Mouse (Mus musculus) limb, embryonic 14.5 days (tissue): Measurements from ENCODE around the gene Nxpe4. TPM values are rescaled to one million over a fixed set of nuclear protein-coding genes. Genes with fewer than 3 reads are reported as not detected.

ENCODE experiments used
- ATAC-seq: fragments of 200-750 bp; cut with Nextera tagmentation; 2 replicates; pipeline ENCODE4 v1.8.0; 2017; ENCODE audit warnings: low read depth, moderate number of reproducible peaks, moderate TSS enrichment; ENCODE audit not compliant: low FRiP score
- DNase-seq: peaks from one replicate; pipeline ENCODE4 v3.0.0-alpha.2; 2015; ENCODE audit warnings: low spot score
- H3K27ac ChIP-seq: fragments of 300-500 bp; sonication (generic); replicated peaks from 2 replicates; pipeline ENCODE4 v1.5.1; 2014; ENCODE audit warnings: low read depth, mild to moderate bottlenecking, low read length, moderate library complexity, mixed read lengths
- H3K27me3 ChIP-seq: fragments of 300-500 bp; sonication (generic); 2 replicates; pipeline ENCODE4 v1.6.1; 2014; ENCODE audit warnings: low read length, mixed read lengths; ENCODE audit not compliant: control insufficient read depth, insufficient read depth
- H3K36me3 ChIP-seq: fragments of 300-500 bp; sonication (generic); 2 replicates; pipeline ENCODE4 v1.6.1; 2014; ENCODE audit warnings: mild to moderate bottlenecking, low read length, moderate library complexity, mixed read lengths; ENCODE audit not compliant: control insufficient read depth, insufficient read depth
- H3K4me1 ChIP-seq: fragments of 300-500 bp; sonication (generic); 2 replicates; pipeline ENCODE4 v1.6.1; 2014; ENCODE audit warnings: antibody characterized with exemption, low read length, mixed read lengths; ENCODE audit not compliant: control insufficient read depth, insufficient read depth
- H3K4me2 ChIP-seq: fragments of 300-500 bp; sonication (generic); replicated peaks from 2 replicates; pipeline ENCODE4 v1.6.1; 2014; ENCODE audit warnings: low read depth, mild to moderate bottlenecking, low read length, moderate library complexity; ENCODE audit not compliant: severe bottlenecking
- H3K4me3 ChIP-seq: fragments of 300-500 bp; sonication (generic); replicated peaks from 2 replicates; pipeline ENCODE4 v1.5.1; 2014; ENCODE audit warnings: low read length
- H3K9ac ChIP-seq: fragments of 300-500 bp; sonication (generic); 2 replicates; pipeline ENCODE4 v1.6.1; 2014; ENCODE audit warnings: mild to moderate bottlenecking, low read depth, low read length, moderate library complexity; ENCODE audit not compliant: severe bottlenecking
- H3K9me3 ChIP-seq: fragments of 300-500 bp; sonication (generic); 2 replicates; pipeline ENCODE4 v1.6.1; 2016; ENCODE audit warnings: low read length; ENCODE audit not compliant: control insufficient read depth
- POLR2A ChIP-seq: fragments of 200-500 bp; IDR thresholded peaks from 2 replicates; pipeline ENCODE4 v1.8.0; 2012; ENCODE audit warnings: inconsistent platforms, mild to moderate bottlenecking, moderate library complexity, borderline replicate concordance; ENCODE audit not compliant: insufficient read depth, insufficient read length; ENCODE audit errors: extremely low read depth
- WGBS: fragments of 180-500 bp; shearing (Covaris S2); extraction: QIAGEN DNeasy Blood & Tissue Kit; methylation state at CpG from one replicate; pipeline ENCODE4 v1.1.7; 2014; 5-methylcytosine and 5-hydroxymethylcytosine counted together
- polyA plus RNA-seq, 2 experiments: library from polyadenylated mRNA; depleted of rRNA in 1 of 2; stranded (reverse) in 1 of 2; unstranded in 1 of 2; fragments of >200 nt; fragmentation: Nextera tagmentation in 1 of 2; extraction: Ambion mirVana in 1 of 2; gene quantifications; 2 replicates each; pipeline versions ENCODE4 v1.2.1 to v1.2.3; 2012 to 2014

Gene Nxpe4
- polyA plus RNA-seq, 2 experiments, result 6.3 to 8.2 TPM

- DNase-seq (no peak), ATAC-seq (no peak)
- no peak for TF ChIP-seq POLR2A
- Histone ChIP-seq H3K4me1 (peaks cover 9% of the 10 kb centered on the region), H3K4me2 (no peak overlapping the region), H3K36me3 (no peaks in the 10 kb centered on the region), H3K9ac (no peak overlapping the region), H3K4me3 (no peak overlapping the region), H3K27ac (no peak overlapping the region), H3K9me3 (no peaks in the 10 kb centered on the region), H3K27me3 (no peaks in the 10 kb centered on the region)
- whole genome bisulfite sequencing, result 83% methylated on average over 2 of the region's 2 CpGs
These were observed 256.6 kb downstream of the Nxpe4 start for GRCm38 (mm10) chr9:48418397-48418796.

- H3K4me1 ChIP-seq, result peaks cover 9% of the 10 kb centered on the region
- no peaks in the 10 kb centered on the region for H3K27me3 ChIP-seq
- ATAC-seq, result no peak
- no peak overlapping the region for H3K4me3 ChIP-seq
- H3K9ac ChIP-seq, result no peak overlapping the region
- H3K4me2 ChIP-seq, result no peak overlapping the region
- no peaks in the 10 kb centered on the region for H3K36me3 ChIP-seq
- no peak for TF ChIP-seq POLR2A
- WGBS, result 76% methylated on average over 8 of the region's 8 CpGs
- H3K27ac ChIP-seq, result no peak overlapping the region
- no peaks in the 10 kb centered on the region for H3K9me3 ChIP-seq
- DNase-seq, result no peak
These were observed 257.0 kb downstream of the Nxpe4 start for GRCm38 (mm10) chr9:48418829-48419228.

GRCm38 (mm10) chr9:48420437-48420836 is 258.6 kb downstream of the Nxpe4 start:
- Histone ChIP-seq H3K4me1 (no peaks in the 10 kb centered on the region), H3K9ac (no peak overlapping the region), H3K27ac (no peak overlapping the region), H3K36me3 (no peaks in the 10 kb centered on the region), H3K4me2 (no peak overlapping the region), H3K9me3 (no peaks in the 10 kb centered on the region), H3K27me3 (no peaks in the 10 kb centered on the region), H3K4me3 (no peak overlapping the region)
- ATAC-seq, result no peak
- no peak for DNase-seq
- no peak for TF ChIP-seq POLR2A
- 84% methylated on average over 7 of the region's 7 CpGs for WGBS

GRCm38 (mm10) chr9:48421029-48421428 is 259.2 kb downstream of the Nxpe4 start:
- Histone ChIP-seq H3K4me1 (no peaks in the 10 kb centered on the region), H3K4me3 (no peak overlapping the region), H3K4me2 (no peak overlapping the region), H3K9me3 (no peaks in the 10 kb centered on the region), H3K27me3 (no peaks in the 10 kb centered on the region), H3K27ac (no peak overlapping the region), H3K36me3 (no peaks in the 10 kb centered on the region), H3K9ac (no peak overlapping the region)
- ATAC-seq (no peak), DNase-seq (no peak)
- WGBS, result 82% methylated on average over 2 of the region's 2 CpGs
- TF ChIP-seq POLR2A, result no peak

GRCm38 (mm10) chr9:48421561-48421960 is 259.7 kb downstream of the Nxpe4 start:
- TF ChIP-seq POLR2A, result no peak
- WGBS, result 84% methylated on average over 2 of the region's 2 CpGs
- no peak overlapping the region for H3K4me3 ChIP-seq
- no peak overlapping the region for H3K4me2 ChIP-seq
- H3K36me3 ChIP-seq, result no peaks in the 10 kb centered on the region
- DNase-seq (no peak), ATAC-seq (no peak)
- no peaks in the 10 kb centered on the region for H3K27me3 ChIP-seq
- H3K27ac ChIP-seq, result no peak overlapping the region
- H3K4me1 ChIP-seq, result no peaks in the 10 kb centered on the region
- H3K9me3 ChIP-seq, result no peaks in the 10 kb centered on the region
- H3K9ac ChIP-seq, result no peak overlapping the region

- Histone ChIP-seq H3K36me3 (no peaks in the 10 kb centered on the region), H3K27me3 (no peaks in the 10 kb centered on the region), H3K4me3 (no peak overlapping the region), H3K27ac (no peak overlapping the region), H3K9ac (no peak overlapping the region), H3K9me3 (no peaks in the 10 kb centered on the region), H3K4me1 (no peaks in the 10 kb centered on the region), H3K4me2 (no peak overlapping the region)
- TF ChIP-seq POLR2A, result no peak
- 77% methylated on average over 8 of the region's 8 CpGs for WGBS
- no peak for DNase-seq
- ATAC-seq, result no peak
These were observed 260.6 kb downstream of the Nxpe4 start for GRCm38 (mm10) chr9:48422382-48422781.
